Mouse (Mus musculus) ovary, adult 18-20 months (tissue): ENCODE results near the gene Fubp3.

Experiments used
- DNase-seq: peaks from one replicate; pipeline ENCODE4 v3.0.0; 2022; ENCODE audit warnings: low spot score, mixed read lengths

Fubp3 gene

DNA sequence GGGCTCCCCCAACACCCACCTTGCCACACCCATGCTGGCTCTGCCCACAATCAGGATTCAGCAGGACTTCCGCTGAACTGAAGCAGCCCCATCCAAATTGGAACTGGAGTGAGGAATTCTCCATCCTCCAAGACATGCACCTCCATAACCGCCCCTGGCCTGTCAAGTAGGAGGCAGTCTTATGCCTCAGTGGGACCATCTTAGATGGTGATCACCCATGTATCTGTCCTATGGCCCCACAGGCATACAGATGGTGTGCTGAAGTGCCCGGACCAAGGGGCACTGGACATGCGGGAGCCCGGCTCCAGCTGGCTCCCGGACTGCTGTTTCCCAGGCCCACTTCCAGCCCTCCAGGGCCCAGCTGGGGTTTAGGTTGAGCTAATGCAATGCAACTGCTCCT is 46.8 kb downstream of the Fubp3 start:
- no peak for DNase-seq

GRCm38 (mm10) chr2:31633531-31633930 is 61.1 kb downstream of the Fubp3 start:
- no peak for DNase-seq

DNA sequence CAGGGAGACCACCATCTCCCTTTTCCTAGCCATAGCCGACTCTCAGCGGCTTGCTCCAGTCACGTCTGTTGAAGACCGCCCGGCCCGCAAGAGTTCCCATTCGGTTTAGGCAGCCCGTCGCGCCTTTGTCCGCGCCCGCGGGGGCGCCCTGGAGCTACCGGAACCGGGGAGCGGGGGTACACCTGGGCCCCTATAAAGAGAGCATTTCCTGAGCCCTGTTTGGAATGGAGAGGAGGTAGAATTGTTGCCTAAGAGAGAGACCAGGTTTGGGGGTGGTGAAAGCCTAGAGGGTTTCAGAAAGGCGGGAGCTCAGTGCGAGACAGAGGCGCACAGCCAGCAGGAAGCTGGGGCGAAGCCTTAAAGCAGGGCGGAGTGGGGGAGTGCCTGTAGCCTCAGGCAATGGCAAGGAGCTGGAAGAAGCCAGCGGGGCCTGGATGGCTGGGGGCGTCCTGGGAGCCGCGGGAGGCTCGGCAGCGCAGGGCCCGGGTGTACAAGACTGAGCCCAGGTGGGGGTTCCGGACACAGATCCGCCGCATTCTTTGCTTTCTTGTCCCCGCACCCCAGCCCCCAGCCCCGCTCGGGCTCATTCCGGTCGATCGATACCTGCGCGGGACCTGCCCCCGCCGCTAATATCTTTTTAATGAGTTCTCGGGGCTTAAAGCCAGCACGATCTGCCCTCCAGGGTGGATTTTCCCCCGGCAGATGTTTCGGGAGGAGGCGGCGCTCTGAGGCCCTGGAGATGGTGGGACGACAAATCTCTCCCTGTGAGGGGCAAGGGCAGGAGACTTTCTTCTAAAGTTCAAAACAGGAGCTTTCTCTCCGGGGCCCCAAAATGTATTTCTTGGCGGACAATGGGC is 63.1 kb downstream of the Fubp3 start:
- DNase-seq, result no peak

- no peak for DNase-seq
Measured at GRCm38 (mm10) chr2:31636138-31636741, 63.8 kb downstream of the Fubp3 start.

DNA sequence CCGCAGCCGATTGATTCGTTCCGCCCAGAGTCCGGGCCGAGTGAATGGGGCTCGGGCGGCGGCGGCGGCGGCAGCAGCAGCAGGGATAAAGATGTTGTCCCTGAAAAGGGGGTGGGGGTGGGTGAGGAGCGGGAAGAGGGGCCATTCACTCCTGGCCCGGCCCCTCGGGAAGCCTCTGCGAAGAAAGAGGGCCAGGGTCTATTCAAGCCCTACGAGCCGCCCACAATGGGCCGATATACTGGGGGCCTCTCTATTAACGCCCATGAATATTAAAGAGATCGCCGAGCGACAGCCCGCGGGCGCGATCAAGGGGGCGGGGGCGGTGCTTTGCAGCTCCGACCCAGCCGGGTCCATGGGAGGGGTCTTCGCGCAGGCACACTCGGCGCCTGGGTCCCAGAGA is 64.3 kb downstream of the Fubp3 start:
- no peak for DNase-seq

DNA sequence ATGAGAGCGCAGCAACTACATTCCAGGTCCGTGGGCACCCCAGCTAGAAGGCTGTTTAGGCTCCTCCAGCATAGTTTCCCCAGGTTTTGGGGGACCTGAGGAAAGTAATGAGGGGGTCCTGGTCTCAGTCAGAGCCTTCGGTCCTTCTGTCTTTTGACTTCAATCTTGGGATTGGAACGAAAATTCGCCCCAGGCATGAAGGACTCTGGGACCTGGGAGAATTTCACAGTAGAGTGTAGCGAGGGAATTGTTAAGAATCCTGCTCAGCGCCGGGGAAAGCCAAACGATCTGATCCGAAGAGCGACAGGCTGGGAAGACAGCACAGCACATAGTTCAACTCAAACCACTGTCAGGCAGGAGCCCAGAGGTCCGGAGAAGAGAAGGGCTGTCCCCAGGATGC is 64.9 kb downstream of the Fubp3 start:
- DNase-seq, result no peak

DNA sequence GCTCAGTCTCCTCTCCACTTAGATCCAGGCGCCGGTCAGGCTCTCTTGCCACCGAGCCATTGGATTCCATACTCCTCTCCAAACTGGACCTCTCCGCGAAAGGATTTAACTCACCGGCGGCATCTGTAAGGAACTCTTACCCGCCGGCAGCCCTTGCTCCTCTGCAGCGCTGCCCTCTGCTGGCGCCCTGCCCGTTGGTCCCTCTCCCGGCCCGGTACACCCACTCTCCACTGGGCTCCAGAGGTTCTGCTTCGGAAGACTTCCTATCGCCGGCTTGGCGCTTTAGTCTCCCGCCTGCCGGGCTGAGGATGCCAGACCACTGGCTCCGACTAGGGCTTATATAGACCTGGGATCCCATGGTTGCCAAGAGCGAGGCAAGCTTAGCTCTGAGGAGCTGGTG is 65.4 kb downstream of the Fubp3 start:
- no peak for DNase-seq

DNA sequence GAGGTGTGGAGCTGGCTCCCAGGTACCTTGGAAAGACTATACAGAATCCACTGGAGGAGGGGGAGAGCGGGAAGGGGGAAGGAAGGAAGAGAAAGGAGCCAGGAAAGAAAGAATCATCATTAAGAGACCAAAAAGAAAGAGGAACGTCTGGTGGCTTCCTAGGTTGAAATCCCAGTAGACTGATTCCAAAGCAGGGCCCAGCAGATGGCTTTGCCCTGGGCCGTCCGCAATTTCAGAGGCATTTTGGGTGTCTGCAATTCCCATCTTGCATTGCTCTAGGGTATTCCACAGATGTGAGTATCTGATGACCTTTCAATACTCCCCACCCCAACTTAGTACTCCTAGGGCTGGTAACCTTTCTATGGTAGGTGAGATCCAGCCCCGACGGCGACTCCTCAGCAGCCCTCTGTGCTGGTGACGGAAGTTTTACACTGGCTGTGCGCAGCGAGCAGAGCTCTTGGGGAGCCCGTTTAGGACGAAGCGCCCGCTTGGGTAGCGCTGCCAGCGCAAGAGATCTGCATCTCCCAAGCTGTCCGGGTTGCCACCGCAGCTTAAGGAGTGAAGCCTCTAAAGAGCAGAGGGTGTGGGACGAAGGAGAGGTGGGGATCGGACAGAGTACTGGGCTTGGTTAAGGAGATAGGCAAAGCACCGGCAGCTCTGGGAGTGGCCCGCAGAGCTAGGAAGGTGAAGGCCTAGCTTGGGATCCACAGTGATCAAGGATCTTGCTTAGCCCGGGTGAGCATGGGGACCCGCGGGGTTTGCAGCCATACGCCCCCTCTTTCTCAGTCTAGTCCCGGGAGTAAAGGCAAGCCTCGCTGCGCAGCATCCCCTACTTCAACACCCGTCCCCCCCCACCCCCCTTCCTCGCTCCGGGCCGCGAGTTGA is 66.4 kb downstream of the Fubp3 start:
- no peak for DNase-seq

GRCm38 (mm10) chr2:31639466-31639760 is 67.0 kb downstream of the Fubp3 start:
- DNase-seq, result no peak

GRCm38 (mm10) chr2:31639901-31640608 is 67.6 kb downstream of the Fubp3 start, which contains the start of gene Prdm12:
Prdm12 (plus strand) TSS chr2:31640037.
- DNase-seq, result no peak

DNA sequence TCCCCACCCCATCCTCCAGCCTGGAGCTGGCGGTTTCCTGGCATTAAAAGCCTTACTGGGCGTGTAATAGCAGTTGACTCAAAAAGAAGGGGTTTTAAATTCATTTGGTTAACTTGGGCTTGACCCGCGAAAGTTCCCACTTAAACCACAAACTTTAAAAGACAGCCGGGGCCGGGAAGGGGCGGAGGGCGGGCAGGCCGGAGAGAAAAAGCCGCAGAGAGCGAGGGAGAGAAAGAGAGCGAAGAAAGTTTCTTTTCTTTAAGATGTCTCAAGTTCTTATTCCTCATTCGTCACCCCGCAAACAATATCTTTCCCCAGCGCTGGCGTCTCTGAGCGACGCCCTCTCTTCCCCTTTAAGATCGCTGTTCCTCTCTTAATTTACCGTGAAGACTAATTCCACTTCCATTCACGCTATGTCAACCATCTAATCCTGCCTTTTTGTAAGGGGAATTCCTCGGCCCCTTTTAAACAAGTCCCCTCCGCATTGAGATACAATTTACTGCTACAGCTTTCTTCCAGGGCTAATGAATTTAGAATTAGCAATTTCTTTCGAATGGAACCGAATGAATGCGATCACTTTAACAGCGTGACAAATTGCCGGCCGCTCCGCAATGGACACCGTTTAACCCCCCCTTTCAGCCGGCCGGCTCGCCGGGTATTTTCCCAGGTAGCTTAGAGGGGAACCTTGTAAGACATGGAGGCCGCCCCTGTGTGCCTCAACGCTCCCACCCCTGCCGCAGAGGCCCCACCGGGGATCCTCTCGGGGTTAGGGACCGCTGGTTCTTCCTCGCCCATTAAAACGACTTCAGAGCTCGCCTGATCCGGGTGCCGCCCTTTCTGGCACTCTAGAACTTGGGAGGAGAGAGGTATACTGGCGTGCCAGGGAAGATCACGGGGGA is 68.4 kb downstream of the Fubp3 start:
- no peak for DNase-seq

DNA sequence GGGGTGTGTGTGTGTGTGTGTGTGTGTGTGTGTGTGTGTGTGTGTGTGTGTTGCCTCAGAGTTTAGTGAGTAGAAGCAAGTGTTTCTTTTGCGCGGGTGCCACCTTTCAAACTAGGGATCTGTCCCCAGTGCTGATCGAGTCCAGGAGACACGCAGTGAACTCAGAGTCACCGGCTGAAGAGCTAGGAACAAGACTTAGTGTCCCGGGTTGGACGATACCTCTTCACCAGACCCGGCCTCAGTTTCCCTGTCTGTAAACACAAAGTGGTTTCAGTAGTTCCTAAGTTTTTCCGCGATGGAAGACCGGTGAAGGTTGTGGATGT is 69.0 kb downstream of the Fubp3 start:
- DNase-seq, result no peak

- no peak for DNase-seq
Measured at GRCm38 (mm10) chr2:31641929-31642328, 69.5 kb downstream of the Fubp3 start.

- no peak for DNase-seq
Measured at GRCm38 (mm10) chr2:31653971-31654853, 81.8 kb downstream of the Fubp3 start.

- DNase-seq, result no peak
Measured at GRCm38 (mm10) chr2:31654854-31655559, 82.6 kb downstream of the Fubp3 start.

DNA sequence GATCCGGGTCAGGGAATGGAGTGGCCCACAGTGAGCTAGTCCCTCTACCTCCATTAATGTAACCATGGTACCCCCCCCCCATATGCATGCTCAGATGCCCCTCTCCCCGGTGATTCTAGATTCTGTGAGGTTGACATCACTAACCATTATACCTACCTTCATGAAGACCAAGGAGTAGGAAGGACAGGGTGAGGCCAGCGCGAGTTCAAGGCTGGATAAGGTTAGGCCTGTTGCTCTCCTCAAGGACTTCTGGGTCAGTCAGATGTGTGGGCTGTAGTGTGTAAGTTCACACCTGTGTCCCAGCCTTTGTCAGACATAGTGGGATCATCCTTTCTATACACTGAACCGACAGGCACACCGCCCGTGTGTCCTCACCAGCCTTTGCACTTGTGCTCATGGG is 83.9 kb downstream of the Fubp3 start:
- DNase-seq, result no peak

GRCm38 (mm10) chr2:31662939-31663803 is 90.7 kb downstream of the Fubp3 start:
- no peak for DNase-seq

DNA sequence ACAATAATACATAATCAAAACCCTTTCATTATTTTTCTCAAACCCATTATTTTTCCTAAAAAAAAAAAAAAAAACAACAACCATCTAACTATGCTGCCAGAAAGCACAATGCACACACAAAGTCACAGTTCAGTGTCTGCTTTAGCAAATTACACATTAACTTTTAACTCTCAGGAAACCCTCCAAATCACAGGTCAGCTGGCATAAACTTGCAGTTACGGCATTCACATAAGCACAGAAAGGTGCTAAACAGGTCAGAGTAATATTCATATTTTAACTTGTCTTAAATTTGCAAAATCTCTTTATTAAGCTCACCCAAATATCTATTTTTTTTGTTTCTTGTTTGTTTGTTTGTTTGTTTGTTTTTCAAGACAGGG is 91.3 kb downstream of the Fubp3 start:
- DNase-seq, result no peak
